Mouse (Mus musculus): Measurements from ENCODE around the gene Phlda2.
"Not testable (repeated sequence)": the region's sequence is repeated elsewhere in the genome, so short reads cannot be mapped to it uniquely, and the experiment has no call there.

Gene Phlda2

DNA sequence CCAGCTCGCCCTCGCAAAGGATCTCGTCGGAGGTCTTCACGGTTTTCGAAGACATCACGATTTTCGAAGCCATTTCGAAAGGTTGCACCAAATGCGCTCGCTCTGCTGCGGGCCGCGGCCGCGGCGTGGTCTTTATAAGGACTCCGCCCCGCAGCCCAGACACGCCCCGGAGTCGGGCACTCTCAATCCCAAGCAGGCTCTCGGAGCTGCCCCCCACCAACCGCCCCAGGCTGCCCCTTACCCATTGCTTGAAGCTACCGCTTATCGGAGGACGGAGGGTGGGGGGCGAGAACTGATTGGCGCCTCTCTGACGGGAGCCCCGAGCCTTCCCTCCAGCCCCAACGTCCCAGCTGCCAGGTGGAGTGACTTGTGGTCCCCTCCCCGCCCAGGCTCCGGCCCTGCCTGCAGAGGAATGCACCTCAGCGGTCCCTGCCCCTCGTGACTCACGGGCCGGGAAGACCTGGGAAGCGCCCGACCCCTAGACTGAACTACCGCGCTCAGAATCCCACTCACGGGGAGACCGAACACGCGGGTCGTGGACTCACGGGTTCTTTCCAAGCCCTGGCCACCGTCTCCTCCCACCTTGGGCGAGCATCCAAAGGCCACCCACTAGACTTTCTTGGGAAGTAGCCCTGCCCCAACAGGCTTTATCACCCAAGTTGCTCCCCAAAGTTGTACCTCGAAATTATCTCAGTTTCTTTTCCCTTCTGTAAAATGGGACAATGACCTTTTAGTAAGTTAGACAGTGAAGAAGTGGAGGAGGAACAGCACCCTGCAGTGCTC, at the start of gene Phlda2:
TSS of gene Phlda2 (minus strand) at position 733 of the 783 bp plus-strand sequence.
- DNase-seq (ENCODE audit: low spot score in 2 of 2): no peak

DNA sequence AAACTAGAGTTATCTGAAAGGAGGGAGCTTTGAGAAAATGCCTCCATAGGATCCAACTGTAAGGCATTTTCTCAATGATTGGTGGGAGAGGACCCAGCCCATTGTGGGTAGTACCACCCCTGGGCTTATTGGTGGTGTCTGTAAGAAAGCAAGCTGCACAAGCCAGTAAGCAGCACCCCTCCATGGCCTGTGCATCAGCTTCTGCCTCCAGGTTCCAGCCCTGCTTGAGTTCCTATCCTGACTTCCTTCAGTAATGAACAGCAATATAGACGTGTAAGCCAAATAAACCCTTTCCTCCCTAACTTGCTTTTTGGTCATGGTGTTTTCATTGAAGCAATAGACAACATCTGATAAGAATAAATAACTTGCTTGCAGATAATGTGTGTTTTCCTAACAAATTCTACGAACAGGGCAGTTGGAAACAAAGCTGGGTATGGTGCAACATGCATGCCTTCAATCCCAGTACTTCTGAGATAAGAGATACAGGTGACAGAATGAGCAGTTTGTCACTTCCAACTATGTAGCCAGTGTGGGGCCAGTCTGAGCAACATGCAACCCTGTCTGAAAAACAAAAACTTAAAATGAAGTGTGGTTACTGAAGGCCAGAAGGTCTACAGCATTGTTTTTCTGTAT, 46.8 kb upstream of the Phlda2 start:
- DNase-seq (ENCODE audit: low spot score in 2 of 2): no peak

DNA sequence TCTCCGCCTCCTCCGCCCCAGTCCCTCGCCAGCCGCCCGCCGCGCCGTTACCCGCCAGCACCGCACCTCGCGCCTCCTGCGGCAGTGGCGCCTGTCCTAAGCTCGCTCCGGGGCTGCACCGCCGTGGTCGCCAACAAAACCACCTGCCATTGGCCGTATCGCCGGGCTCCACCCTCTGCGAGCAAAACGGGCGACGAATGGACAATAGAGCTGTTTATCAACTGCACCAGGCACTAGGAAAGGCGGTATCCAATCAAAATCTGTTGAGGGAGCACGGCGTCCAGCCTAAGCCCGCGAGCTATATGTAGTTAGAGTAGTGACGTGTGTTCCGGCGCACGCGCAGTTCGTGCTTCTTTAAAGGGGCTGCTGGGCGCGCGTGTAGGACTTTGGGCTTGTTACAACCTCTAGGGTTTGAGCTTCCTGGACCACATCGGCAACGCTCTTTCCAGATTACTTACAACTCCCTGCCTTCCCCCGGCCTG, 46.1 kb upstream of the Phlda2 start, which contains the start of gene Nap1l4:
TSS of gene Nap1l4 (minus strand) at position 131 of the 482 bp plus-strand sequence.
- peak; percentile 100 for DNase-seq (ENCODE audit: low spot score in 2 of 2)

DNA sequence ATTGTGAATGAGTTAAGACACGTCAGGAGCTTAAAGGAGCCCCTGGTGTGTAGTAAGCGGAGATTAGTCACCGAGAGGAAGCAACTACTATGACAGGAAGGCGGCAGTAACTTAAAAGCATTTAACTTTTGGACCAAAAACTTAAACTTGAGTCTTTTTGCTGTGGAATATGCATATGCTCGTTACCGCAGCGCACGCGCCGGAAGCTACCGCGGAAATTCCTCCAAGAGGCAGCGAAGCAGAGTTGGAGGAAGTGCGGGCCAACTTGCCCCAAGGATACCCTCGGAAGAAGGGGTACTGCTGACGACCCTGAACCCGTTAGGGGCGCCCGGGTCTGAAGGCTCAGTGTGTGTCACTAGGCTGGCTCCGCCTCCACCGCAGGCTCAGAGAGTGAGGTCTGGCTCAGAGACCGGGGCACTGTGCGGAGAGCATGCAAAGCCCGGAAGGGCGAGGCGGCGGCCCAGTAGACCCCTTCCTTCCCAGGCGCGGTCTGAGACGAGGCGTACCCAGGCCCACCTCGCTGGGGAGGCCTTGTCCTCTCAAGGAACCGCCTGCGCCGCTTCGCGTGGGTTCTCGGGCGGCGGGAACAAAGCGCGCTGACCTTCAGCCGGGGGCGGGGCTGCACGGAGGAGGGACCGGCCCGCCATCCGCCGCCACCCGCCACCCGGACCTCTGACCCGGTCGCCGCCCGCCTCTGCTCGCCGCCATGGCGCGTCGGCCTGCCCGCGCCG, 45.4 kb upstream of the Phlda2 start:
- peak in 1 of 2 experiments; percentile 47 for DNase-seq (ENCODE audit: low spot score in 2 of 2)

DNA sequence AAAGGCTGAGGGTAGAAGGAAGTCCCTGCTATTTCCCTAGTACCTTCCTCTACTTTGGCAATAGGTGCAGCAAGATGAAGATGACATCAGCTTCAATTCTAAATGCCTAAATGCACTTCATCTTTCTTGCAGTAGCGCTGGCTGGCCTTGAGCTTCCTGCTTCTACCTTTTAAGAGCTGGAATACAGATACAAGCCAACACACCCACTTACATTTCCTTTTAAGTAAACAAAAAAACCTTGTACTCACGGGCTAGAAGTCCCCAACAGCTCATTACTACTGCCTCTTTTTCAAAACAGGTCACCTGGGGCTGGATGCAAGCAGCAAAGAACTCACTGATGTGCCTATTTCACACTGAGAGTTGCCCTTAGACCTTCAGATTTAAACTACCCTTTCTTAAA, 43.6 kb upstream of the Phlda2 start:
- DNase-seq (ENCODE audit: low spot score in 2 of 2): no peak

DNA sequence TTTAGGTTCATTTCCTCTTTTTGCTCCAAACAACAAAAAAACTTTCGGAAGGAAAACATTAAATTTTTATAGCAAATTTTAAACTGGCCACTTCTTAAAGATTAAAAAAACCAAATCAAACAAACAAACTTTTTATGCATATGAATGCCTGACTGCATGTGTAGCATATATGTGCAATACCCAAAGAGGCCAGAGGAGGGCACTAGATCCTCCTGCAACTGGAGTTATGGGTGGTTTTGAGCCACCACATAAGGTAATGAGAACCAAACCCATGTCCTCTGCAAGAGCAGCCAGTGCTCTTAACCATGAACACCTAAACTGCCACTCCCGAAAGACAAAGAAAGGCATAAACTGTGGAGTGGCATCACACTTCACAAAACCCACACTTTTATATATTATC, 41.4 kb upstream of the Phlda2 start:
- DNase-seq (ENCODE audit: low spot score in 2 of 2): peak in 1 of 2 experiments; percentile 11

DNA sequence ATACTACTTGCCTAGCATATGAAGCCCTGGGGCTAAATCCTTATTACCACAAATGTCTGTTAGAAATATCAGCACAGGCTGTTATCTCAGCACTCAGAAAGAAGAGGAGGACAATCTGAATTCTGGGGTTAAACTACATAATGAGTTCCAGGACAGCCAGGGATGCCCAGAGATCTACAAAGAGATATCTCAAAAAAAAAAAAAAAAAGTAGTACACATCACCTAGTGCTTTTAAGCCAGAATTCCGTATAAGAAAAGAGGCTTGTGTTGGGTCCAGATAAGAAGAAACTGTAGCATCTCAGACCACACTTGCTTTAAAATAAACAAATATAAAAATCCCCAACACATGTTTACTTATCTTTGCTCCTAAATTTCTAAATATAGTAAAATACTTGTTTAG, 35.7 kb upstream of the Phlda2 start:
- no peak for DNase-seq (ENCODE audit: low spot score in 2 of 2)

DNA sequence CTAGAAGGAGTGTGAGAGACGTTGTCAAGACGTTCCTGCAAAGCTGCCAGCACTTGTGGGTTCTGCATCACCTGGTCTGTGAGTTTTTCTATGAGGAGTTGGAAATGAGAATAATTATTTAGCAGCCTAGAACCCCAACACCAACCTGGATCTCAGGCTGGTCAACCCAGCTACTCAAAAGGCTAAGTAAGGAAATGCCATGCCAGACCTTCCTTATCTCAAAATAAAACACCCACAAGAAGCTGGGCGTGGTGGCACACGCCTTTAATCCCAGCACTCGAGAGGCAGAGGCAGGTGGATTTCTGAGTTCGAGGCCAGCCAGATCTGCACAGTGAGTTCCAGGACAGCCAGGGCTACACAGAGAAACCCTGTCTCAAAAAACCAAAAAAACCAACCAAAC, 35.3 kb upstream of the Phlda2 start:
- not testable (repeated sequence) for DNase-seq (ENCODE audit: low spot score in 2 of 2)

DNA sequence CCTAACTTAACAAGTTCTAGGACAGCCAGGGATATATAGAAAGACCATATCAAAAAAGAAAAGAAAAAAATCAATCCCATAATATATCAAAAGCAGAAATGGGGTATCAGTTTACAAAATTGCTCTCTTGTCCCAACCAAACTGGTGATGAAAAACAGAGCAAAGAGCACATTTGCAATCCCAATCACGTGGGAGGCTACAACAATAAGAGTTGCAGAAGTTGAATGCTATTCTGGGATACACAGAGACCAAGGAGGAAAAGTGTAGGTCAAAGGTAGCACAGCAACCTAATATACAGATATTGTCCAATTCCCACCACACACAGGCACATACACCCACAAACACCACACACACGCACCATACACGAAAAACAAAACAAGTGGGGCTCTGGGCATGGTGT, 33.3 kb upstream of the Phlda2 start:
- no peak for DNase-seq (ENCODE audit: low spot score in 2 of 2)

DNA sequence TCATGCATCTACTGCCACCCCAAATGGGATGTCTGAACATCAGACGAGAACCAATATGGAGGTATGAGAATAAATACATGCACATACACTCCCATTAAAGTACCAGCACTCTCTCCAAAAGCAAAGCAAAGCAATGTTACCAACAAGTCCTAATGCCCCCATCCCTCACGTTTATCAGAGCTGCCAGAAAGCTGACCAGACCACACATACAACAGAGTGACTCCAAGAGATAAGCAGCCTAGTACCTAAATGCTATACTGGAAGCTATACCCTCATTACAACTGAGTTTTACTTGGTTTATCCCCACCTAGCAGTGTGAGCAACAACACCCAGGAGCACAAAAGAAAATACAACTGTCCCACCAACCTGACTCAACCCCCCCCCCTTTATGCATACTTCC, 30.3 kb upstream of the Phlda2 start:
- DNase-seq (ENCODE audit: low spot score in 2 of 2): no peak

DNA sequence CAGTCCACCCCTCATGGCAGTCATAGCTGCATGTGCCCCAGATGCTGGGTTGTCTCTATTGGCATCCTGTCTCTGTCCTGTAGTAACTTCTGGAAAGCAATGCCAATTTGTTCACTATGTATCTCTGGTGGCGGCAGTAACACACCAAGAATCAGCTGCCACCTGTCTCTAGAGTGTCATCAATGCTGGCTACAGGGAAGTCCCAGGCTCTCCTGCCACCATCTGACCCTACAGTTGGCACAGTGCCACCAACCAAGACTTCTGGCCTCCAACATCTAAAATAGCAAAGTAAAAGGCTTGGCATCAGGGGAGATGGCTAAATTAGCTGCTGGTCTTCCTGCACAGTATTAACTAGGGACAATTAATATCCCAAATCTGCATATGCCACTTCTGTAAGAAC, 29.5 kb upstream of the Phlda2 start:
- DNase-seq (ENCODE audit: low spot score in 2 of 2): no peak

DNA sequence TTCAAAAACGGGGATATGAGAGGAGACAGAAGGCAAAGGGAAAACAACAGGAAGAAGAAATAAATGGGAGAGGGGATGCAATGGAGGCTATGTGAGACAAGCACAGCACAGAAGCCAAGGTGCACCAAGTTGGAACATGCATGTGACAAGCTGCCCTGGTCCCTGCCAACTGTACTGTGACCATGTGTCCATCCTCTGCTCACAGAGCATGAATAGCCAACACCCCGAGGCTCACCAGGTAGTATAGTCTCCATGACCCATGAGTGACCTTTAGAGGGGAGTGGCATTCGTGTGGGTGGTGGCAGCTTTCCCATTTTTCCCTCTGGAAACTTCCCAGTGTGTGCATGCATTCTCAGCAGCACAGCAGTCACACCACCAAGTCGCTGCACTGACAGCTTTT, 16.4 kb upstream of the Phlda2 start:
- DNase-seq (ENCODE audit: low spot score in 2 of 2): no peak

DNA sequence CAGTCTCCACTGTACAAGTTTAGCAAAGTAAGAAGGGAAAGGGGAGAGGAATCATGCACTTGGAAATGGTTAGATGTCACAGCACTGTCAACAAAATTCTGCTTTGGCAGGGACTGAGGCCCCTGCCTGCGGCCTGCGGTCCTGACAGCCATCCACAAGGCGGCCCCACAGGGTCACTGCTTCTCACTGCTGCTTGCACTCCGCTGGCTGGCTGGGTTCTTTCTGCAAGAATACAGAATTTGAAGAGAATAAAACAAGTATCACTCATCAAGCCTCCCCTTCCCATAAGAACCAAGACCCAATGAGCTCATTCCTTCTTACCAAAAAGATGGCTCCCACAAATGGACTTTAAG, 11.4 kb upstream of the Phlda2 start:
- no peak for DNase-seq (ENCODE audit: low spot score in 2 of 2)

DNA sequence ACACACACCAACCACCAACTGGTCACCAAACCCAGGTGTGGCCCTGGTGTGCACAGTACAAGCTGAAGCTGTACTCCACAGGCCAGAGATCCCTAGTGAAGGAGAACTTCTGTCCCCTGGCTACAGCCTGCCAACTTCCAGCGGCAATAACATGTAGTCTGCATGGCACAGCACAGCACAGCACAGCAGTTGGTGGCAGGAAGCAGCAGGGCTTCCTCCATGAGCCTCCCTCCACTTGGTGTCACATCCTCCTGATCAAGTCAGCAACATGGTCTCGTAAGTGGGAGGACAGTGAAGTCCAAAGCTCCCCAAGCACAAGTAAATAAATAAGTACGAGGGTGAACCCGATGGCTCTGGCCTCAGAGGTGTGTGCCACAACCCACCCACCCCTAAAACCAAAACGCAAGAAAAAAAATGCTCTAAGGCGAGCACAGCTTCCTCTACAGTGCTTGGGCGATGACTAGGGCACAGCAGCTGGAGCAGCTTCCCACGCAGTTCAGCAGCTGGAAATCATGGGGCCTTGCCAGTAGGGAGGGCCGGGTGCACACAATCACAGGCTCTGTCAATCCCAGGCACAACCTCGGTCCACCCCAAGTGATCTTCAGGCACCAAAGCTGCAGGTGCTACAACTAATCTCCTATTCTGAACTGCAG, 10.9 kb upstream of the Phlda2 start:
- DNase-seq (ENCODE audit: low spot score in 2 of 2): no peak

DNA sequence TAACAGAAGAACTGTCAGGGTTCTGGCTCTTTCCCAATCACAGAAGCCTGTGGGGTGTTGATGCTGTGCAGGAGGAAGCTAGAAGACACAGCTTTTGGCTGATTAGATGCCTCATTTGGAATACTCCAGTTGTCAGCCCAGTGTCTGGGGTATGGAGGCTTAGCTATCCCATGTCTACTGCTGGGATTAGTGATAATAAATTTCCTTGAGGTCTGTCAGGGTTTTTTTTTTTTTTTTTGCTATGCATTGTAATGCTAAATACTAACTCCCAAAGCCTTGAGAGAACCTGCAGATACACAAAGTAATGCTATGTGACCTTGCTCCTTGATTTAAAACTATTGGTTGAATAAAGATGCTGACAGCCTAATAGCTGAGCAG, 8.4 kb upstream of the Phlda2 start:
- no peak for DNase-seq (ENCODE audit: low spot score in 2 of 2)

DNA sequence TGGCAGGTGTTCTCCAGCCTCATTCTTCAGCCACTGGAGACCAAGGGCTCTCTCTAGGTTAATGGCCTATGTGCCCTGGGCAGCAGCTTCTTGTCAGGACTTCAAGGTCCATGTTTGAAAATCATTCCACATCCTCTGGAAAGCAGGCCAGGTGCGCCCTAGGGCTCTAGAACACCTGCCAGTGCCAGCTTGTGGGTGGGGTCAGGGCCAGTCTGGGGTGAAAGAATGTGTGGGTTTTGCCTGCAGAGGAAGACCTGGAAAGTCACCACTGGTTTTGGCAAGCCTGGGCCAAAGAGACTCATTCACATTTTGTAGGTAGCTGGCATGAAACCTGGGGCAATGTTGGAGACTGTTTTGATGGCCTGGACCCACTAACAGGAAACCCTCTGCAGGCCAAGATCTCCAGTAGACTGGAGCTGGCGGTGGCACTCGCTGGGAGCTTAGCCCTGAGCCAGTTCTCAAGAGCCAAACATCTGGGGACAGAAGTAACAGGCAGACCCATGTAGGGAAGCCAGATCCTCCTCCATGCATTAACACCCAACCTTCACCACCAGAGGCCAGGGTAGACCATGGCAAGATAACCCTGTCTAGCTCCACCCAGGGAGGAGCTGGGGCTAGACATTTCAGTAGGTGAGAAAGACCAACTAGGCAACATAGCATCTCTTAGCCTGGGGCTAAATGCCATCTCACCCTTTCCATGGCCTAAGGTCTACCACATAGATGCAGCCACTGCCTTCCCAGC, 7.8 kb upstream of the Phlda2 start:
- DNase-seq (ENCODE audit: low spot score in 2 of 2): no peak

DNA sequence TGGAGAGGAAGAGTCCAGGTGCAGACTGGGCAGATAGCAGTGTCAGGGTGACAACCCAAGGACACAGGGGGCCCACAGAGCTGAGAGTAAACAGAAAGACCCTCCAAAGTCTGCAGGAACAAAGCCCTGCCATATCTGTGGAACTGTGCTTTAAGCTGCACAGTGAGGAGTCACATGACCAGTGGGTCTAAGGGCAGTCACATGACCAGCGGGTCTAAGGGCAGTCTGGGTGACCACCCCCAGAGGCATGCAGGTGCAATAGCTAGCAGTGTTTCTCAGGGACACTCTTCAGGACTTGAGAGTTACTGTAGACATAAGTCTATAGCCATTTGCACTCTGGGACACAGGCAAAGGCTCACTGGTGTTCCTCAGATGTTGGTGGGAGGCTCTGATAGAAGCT, 6.6 kb upstream of the Phlda2 start:
- DNase-seq (ENCODE audit: low spot score in 2 of 2): no peak

DNA sequence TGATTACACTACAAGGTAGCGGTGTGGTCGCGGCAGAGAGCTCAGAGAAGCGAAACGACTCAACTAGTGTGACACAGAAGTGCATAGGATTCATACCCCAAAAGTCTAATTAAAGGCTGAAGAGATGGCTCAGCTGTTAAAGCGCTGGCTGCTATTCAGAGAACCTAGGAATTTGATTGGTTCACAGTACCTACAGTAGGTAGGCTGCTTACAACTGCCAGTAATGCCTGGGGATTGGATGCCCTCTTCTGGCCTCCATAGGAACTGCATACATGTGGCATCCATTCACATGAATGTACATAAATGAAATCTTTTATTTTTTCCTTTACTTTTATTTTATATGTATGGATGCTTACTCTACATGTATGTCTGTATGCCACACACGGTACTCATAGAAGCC, 3.7 kb upstream of the Phlda2 start:
- peak in 1 of 2 experiments; percentile 68 for DNase-seq (ENCODE audit: low spot score in 2 of 2)

DNA sequence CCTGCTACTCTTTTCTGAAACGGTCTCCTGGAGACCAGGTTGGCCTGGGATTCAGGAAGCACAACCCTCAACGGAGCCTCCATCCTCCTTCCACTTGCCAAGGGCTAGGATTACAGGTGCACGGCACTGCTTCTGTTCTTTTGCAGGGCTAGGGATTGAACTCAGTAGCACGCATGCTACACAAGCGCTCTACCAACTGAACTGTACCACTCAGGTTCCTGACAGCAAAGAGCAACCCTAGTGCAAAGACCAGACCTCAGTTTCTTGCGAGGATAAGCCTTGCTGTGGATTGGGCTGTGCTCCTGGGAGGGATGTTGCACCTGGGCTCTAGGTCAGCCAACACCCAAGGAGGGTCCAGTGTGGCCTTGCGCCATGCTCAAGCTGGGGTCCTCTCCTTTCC, 3.3 kb upstream of the Phlda2 start:
- no peak for DNase-seq (ENCODE audit: low spot score in 2 of 2)

DNA sequence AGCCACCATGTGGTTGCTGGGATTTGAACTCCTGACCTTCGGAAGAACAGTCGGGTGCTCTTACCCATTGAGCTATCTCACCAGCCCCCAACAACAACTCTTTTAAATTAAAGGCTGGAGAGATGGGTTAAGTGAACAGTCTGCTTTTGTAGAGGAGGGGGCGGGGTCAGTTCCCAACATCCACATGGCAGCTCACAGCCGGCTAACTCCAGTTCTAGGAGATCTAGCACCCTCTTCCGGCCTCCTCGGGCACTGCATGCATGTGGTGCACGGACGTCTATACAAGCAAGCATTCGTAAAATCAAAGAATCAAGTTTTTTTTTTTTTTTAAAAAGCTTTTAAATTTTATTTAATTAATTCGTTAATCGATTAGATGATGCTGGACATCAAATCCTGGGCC, 2.9 kb upstream of the Phlda2 start:
- peak; percentile 61 to 75 for DNase-seq (ENCODE audit: low spot score in 2 of 2)

DNA sequence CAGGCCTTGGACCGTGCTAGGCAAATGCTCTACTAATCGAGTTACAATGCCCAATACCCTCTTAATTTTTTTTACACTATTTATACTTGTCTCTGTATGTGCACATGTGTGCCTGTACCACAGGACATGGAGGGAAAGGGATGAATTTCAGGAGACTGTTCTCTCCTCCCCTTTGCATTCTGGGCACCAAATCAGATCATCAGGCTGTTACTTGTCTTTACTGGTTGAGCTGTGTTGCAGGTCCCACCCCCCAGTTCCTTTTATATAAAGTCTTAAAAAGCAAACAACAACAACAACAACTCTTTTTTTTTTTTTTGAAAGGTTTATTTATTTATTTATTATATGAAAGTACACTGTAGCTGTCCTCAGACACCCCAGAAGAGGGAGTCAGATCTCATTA, 2.5 kb upstream of the Phlda2 start:
- DNase-seq (ENCODE audit: low spot score in 2 of 2): no peak

DNA sequence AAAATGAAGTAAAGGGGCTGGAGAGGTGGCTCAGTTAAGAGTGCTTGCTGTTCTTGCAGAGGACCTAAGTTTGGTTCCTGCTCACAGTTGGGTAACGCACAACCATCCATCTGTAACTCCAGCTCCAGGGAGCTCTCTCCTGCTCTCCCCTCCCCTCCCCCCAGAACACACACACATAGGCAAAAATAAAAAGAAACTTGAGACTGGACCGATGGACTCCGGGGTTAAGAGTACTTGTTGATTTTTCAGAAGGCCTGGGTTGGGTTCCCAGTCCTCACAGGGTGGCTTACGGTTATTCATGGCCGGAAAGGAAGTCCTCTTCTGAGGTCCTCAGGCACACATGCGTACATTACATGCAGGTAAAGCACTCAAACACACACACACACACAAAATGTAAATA, 976 bp upstream of the Phlda2 start:
- no peak for DNase-seq (ENCODE audit: low spot score in 2 of 2)

Measured in frontal cortex, postnatal 36 days (tissue).